Mouse (Mus musculus): ENCODE data around the gene Alcam. TPM values are rescaled to one million over a fixed set of nuclear protein-coding genes. Genes with fewer than 3 reads are reported as not detected.

Gene Alcam
- polyA plus RNA-seq, 1 experiment from 2014 or later, result 18.2 TPM

DNA sequence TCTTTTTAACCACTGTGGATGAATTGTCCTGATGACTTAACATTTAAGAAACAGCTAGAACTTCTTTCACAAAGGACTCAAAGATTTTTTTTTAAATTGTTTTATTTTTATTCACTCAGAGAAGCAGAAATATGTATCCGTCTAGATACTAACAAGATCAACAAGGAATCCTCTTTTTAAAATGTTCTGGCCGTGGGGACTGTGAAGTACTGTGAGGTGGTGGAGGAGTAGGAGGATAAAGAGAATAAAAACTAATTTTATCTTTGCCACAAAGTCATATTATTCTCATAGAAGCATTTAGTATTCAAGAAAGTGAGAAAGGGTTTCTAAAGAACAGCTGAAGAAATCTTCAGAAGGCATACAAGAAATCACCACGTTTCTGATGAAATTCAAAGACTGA, 54.8 kb downstream of the Alcam start:
- ATAC-seq, result no peak
- Histone ChIP-seq H3K9me3 (no peaks in the 10 kb centered on the region), H3K4me1 (replicated peaks) (no peaks in the 10 kb centered on the region), H3K27me3 (replicated peaks) (no peaks in the 10 kb centered on the region), H3K9ac (no peak overlapping the region), H3K36me3 (no peaks in the 10 kb centered on the region), H3K27ac (no peak overlapping the region), H3K4me2 (replicated peaks) (no peak overlapping the region), H3K4me3 (replicated peaks) (no peak overlapping the region)
- 87% methylated on average over 3 of the region's 3 CpGs for WGBS

DNA sequence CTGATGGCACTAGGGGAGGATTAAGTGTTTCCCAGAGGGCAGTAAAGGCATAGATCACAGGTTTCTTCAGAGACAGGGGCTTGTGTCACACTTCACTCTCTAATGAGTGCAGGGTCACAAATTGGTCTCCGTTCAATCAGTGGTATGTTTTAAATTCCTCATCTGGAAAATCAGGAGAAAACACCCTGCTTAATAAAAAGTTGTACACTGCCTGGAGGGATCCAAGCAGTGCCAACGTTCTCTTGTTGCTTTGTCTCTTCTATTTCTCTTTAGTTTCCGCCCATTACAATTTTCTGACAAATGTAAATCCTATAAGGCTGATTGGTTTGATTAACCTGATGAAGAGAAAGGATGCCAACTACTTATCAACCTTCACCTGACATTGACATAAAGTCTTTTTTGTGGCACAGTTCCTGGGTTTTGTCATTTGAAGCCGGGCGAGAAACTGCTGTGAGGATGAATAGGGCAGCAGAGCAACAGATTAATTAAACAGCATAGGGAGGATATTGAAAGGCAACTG, 67.0 kb downstream of the Alcam start:
- no peak overlapping the region for H3K27ac ChIP-seq
- no peak for ATAC-seq
- WGBS, result 70% methylated on average over 5 of the region's 5 CpGs

DNA sequence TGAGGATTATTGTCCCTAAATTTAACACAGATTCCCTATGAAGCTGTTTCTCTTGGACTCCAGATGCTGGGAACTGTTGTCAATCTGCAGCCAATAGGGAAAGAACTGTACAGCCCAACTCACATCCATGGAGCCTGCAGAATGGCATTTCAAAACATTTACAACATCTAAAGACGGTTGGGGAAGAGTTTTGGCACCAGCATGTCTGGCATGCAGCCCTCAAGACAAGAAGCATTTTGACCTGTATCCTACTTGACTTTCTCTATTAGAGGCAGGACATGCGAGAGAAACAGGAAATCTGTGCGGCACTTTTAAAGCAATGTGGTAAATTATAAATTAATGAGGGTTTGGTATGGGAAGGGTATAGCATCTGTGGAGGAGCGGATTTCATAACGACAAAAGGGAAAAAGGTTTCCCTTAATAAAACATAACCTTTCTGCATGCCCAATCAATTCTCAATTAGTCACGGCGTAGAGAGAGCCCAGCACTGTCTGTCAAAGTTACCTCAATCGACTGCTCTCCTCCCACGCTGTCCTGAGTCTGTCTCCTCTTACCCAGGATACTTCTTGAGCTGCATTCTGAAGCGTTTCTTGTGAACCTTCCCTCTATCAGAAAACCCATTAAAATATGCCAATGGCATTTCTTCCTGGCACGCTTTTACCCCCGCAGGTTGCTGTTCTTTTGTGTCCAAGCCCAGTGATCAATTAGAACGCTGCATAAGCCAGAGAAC, 70.3 kb downstream of the Alcam start:
- H3K9ac ChIP-seq, result no peak overlapping the region
- H3K4me3 ChIP-seq (replicated peaks), result no peak overlapping the region
- no peak for ATAC-seq
- H3K27me3 ChIP-seq (replicated peaks), result no peaks in the 10 kb centered on the region
- H3K27ac ChIP-seq, result no peak overlapping the region
- no peaks in the 10 kb centered on the region for H3K36me3 ChIP-seq
- no peak overlapping the region for H3K4me2 ChIP-seq (replicated peaks)
- no peaks in the 10 kb centered on the region for H3K9me3 ChIP-seq
- H3K4me1 ChIP-seq (replicated peaks), result no peaks in the 10 kb centered on the region
- WGBS, result 61% methylated on average over 13 of the region's 13 CpGs

More for the DNA sequence above, 67.0 kb downstream of the Alcam start:
- no peak overlapping the region for H3K4me3 ChIP-seq (replicated peaks)
- H3K9me3 ChIP-seq, result no peaks in the 10 kb centered on the region
- H3K9ac ChIP-seq, result no peak overlapping the region
- H3K27me3 ChIP-seq (replicated peaks), result no peaks in the 10 kb centered on the region
- H3K4me2 ChIP-seq (replicated peaks), result no peak overlapping the region
- H3K36me3 ChIP-seq, result no peaks in the 10 kb centered on the region
- H3K4me1 ChIP-seq (replicated peaks), result no peaks in the 10 kb centered on the region

DNA sequence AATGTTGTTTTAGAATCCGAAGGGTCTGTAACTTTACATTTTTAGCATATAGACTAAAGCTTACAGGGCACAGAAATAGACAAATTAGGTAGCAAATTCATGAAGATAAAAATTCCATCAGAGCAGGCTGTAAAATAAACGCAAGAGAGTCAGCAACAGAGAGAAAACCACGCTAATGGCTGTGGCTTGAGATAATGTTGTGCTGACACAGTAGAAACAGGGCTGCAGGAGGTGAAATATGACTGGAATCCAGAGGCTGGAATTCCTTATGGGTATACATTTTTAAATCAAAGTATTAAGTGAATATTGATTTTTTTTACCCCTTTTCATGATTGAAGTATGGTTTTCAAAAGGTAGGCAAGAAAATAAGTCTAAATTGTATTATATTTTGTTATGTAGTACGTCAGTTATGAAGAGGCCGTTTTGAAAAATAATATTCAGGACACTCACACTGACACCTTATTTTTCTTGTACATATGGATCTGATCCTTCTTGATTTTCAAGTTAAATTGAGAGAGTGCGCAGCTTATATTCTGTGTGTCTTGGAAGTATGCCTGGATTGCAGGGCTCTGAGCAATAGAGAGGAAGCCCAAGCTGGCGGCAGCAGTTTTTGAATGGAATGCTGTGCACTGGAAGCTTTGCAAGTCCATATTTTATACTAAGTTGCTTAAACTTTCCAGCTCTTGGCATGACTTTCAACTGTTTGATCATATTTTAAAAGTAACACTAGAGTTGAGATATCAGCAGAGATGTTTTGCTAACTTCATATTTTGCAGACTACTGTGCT, 74.9 kb downstream of the Alcam start:
- Histone ChIP-seq H3K4me2 (replicated peaks) (no peak overlapping the region), H3K36me3 (no peaks in the 10 kb centered on the region), H3K27me3 (replicated peaks) (no peaks in the 10 kb centered on the region), H3K4me3 (replicated peaks) (no peak overlapping the region), H3K9ac (no peak overlapping the region), H3K4me1 (replicated peaks) (no peaks in the 10 kb centered on the region), H3K27ac (no peak overlapping the region), H3K9me3 (no peaks in the 10 kb centered on the region)
- WGBS, result 48% methylated on average over 7 of the region's 7 CpGs
- no peak for ATAC-seq

DNA sequence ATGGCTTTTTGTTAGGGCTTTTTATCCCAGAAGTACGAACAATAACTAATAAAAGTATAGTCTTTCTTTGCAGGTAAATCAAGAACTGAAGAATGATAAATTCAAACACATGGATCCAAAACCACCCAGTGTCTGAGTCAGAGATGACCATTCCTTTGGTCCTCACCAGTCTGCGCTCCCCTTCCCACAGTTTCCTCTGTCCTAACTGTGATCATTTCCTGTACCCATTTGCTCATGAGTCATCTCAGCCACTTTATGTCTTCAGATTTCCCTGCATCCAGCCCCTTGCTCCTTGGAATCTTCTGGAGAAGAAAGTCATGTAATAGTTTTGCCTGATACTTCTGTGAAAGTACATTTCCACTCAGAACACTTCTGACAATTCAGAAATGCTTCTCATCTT, 77.0 kb downstream of the Alcam start:
- ATAC-seq, result no peak
- 90% methylated on average over 2 of the region's 2 CpGs for WGBS

DNA sequence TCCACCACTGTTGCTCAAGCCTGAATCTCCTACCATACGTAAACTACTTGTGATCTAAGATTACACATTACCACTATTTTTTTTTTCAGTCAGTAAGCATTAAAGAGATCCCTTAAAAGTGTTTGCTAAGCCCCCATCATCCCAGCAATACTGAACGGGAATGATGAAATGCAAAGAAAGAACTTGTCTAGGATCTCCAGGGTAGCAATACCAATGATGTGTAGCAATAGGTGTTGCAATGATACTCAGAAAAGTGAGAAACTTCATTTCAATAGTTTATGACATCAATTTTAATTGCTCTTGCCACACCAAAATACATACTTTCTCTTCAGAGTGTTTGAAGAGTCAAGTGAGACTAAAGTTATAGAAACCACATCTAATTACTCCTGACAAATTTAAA, 81.9 kb downstream of the Alcam start:
- no peak for ATAC-seq
- Histone ChIP-seq H3K9ac (no peak overlapping the region), H3K36me3 (no peaks in the 10 kb centered on the region), H3K4me3 (replicated peaks) (no peak overlapping the region), H3K4me2 (replicated peaks) (no peak overlapping the region), H3K9me3 (no peaks in the 10 kb centered on the region), H3K27ac (no peak overlapping the region), H3K4me1 (replicated peaks) (no peaks in the 10 kb centered on the region), H3K27me3 (replicated peaks) (no peaks in the 10 kb centered on the region)
- WGBS, result 78% methylated on average over 2 of the region's 2 CpGs

More for the DNA sequence above, 77.0 kb downstream of the Alcam start:
- no peak overlapping the region for H3K27ac ChIP-seq
- no peak overlapping the region for H3K4me3 ChIP-seq (replicated peaks)
- no peaks in the 10 kb centered on the region for H3K9me3 ChIP-seq
- H3K4me2 ChIP-seq (replicated peaks), result no peak overlapping the region
- H3K9ac ChIP-seq, result no peak overlapping the region
- H3K4me1 ChIP-seq (replicated peaks), result no peaks in the 10 kb centered on the region
- H3K27me3 ChIP-seq (replicated peaks), result no peaks in the 10 kb centered on the region
- H3K36me3 ChIP-seq, result no peaks in the 10 kb centered on the region

DNA sequence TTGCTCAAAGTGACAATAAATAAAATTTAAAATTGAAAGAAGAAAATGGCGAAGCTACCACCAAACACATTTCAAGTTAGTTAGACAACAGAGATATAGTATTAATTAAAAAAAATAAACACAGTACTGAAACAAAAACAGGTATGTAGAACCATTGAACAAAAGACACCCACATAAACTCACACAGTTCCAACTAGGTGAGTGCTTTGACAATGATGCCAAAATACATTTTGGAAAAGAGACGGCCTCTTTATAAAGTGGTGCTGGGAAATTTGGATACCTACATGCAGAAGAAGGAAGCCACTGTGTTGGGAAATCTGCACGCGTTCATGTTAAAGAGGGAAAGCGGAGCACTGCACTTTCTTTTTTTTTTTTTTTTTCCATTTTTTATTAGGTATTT, 85.4 kb downstream of the Alcam start:
- no peak overlapping the region for H3K4me2 ChIP-seq (replicated peaks)
- H3K4me3 ChIP-seq (replicated peaks), result no peak overlapping the region
- H3K4me1 ChIP-seq (replicated peaks), result no peaks in the 10 kb centered on the region
- H3K36me3 ChIP-seq, result no peaks in the 10 kb centered on the region
- H3K9ac ChIP-seq, result no peak overlapping the region
- H3K9me3 ChIP-seq, result no peaks in the 10 kb centered on the region
- no peak overlapping the region for H3K27ac ChIP-seq
- no peaks in the 10 kb centered on the region for H3K27me3 ChIP-seq (replicated peaks)
- no peak for ATAC-seq
- WGBS, result 96% methylated on average over 5 of the region's 5 CpGs

DNA sequence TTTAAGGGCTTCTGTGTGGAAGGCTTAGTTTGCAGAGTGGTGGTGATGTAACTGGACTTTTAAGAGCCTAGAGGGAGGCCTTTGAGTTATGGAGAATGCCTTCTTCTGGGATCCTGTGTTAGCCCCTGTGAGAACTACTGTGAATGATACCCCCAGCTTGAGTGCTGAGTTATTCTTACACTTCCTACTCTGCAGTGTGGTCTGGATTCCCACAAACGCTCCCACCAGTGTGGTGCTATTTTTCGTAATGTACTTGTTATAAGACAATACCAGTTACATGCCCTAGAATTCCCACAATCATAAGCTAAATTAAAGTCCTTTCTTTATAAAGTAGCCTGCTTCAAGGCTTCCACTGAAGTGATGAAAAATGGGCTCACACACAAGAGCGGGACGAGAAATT, 87.0 kb downstream of the Alcam start:
- Histone ChIP-seq H3K36me3 (no peaks in the 10 kb centered on the region), H3K4me1 (replicated peaks) (no peaks in the 10 kb centered on the region), H3K27me3 (replicated peaks) (no peaks in the 10 kb centered on the region), H3K4me3 (replicated peaks) (no peak overlapping the region), H3K27ac (no peak overlapping the region), H3K4me2 (replicated peaks) (no peak overlapping the region), H3K9ac (no peak overlapping the region), H3K9me3 (no peaks in the 10 kb centered on the region)
- 85% methylated on average over 4 of the region's 4 CpGs for WGBS
- no peak for ATAC-seq

DNA sequence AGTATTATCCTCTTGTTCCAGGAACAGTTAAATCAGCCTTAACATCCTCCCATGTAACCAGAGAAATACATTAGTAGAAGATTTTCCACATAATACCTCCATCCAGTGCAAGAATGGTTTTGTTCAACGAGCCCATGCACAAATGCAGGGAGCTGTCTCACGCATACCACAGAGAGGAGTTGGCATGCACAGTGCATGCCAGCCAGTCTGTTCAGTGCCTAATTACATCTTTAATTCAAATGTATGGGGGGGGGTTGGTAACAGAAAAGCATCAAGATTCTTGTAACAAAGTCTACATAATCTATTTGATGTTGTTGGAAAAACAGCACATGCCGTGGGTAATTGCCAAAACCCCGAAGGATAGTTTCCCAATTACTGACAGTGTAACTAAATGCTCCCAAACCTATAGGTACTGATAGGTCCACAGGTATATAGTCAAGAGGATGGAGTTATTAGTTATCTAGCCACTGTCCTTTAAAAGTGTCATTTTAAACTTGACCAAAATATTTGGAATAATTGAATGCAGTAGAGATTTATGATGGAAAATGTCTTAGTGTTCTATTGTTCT, 89.8 kb downstream of the Alcam start:
- H3K9ac ChIP-seq, result no peak overlapping the region
- WGBS, result 84% methylated on average over 4 of the region's 4 CpGs
- H3K4me2 ChIP-seq (replicated peaks), result no peak overlapping the region
- H3K9me3 ChIP-seq, result no peaks in the 10 kb centered on the region
- H3K4me1 ChIP-seq (replicated peaks), result no peaks in the 10 kb centered on the region
- no peaks in the 10 kb centered on the region for H3K36me3 ChIP-seq
- H3K27ac ChIP-seq, result no peak overlapping the region
- no peak for ATAC-seq
- no peak overlapping the region for H3K4me3 ChIP-seq (replicated peaks)
- no peaks in the 10 kb centered on the region for H3K27me3 ChIP-seq (replicated peaks)

DNA sequence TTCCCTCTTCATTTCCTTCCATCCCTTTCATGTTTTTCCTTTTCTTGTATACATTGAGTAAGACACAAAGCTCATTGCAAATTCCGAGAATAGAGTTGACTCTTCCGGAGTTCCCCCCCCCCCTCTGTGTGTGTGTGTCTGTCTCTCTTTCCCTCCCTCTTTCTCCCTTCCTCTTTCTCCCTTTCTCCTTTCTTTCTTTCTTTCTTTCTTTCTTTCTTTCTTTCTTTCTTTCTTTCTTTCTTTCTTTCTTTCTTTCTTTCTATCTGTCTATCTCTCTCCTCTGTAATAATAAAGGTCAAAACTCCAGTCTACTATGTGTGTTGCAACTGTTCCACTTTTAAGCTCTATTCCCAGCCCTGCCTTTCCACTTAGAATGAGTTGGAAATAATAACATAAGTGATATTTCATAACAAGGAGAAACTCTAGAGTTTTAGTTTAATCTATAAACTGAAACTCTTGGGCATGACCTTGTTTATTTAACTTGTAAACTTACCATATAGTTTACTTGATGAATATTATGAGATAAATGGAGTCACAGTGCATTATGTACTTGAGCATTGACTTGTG, 110.3 kb downstream of the Alcam start:
- Histone ChIP-seq H3K27ac (no peak overlapping the region), H3K27me3 (replicated peaks) (no peaks in the 10 kb centered on the region), H3K4me1 (replicated peaks) (no peaks in the 10 kb centered on the region), H3K9ac (no peak overlapping the region), H3K9me3 (no peaks in the 10 kb centered on the region), H3K4me3 (replicated peaks) (no peak overlapping the region), H3K36me3 (no peaks in the 10 kb centered on the region), H3K4me2 (replicated peaks) (no peak overlapping the region)
- 48% methylated on average over 2 of the region's 2 CpGs for WGBS
- ATAC-seq, result no peak

DNA sequence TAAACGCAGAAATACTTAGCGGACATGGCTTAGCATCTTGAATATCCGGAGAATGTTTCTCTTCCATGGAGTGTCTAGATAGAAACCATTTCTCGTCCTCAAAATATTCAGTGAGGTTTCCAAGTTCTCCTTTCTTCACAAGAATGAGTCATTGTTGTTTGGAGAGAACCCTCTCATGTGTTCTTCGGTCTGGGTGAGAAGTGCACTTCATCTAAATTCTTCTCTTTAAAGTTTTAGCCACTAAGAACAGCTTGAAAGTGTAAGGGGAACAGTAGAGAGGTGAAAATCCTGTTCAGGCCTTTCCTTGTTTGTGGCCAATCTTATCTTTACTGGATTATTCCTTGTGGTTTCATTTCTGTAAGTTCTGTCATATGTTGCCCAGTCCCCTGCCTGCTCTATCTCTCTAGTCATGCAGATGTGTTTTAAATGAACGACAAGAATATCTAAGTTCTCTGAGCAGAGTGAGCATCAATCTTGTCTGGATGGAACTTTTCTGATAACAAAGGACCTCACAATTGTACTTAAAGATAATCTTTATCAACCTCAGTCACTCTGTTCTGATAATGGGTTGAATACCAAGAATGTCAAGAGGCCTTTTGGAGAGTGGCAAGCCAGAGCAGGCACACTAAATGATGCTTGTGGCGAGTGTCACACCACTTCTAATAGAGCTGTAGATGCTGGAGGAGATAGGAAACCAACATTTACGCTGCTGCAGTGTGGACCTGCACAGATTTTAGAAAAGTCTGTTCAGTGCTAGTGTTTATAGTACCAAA, 111.0 kb downstream of the Alcam start:
- no peaks in the 10 kb centered on the region for H3K4me1 ChIP-seq (replicated peaks)
- H3K27ac ChIP-seq, result no peak overlapping the region
- H3K36me3 ChIP-seq, result no peaks in the 10 kb centered on the region
- no peak overlapping the region for H3K9ac ChIP-seq
- H3K4me2 ChIP-seq (replicated peaks), result no peak overlapping the region
- no peaks in the 10 kb centered on the region for H3K27me3 ChIP-seq (replicated peaks)
- H3K4me3 ChIP-seq (replicated peaks), result no peak overlapping the region
- no peak for ATAC-seq
- 67% methylated on average over 8 of the region's 8 CpGs for WGBS
- no peaks in the 10 kb centered on the region for H3K9me3 ChIP-seq

DNA sequence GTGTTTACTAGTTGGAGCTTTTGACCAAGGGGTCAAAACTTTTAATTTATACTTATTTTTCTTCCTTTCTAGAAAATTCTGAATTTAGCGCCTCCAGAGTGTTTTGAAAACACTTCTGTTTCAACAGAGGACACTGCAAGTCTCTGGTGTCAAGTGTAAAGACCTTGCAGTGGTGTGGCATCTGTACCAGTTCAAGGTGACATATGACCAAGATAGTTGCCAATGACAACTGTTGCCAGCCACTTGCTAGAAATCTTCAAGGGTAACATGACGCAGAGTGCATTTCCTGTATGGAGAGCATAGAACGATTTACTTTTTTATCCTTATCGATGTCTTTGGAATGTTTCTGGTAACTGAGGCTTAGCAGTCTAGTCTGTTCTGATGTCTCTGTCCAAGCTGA, 119.8 kb downstream of the Alcam start:
- H3K9me3 ChIP-seq, result no peaks in the 10 kb centered on the region
- H3K4me1 ChIP-seq (replicated peaks), result no peaks in the 10 kb centered on the region
- 52% methylated on average over 4 of the region's 4 CpGs for WGBS
- H3K4me2 ChIP-seq (replicated peaks), result no peak overlapping the region
- H3K27ac ChIP-seq, result 0 out of 2 replicates have a peak overlapping the region, but pooled peaks have one; percentile 27
- H3K9ac ChIP-seq, result no peak overlapping the region
- no peaks in the 10 kb centered on the region for H3K27me3 ChIP-seq (replicated peaks)
- H3K4me3 ChIP-seq (replicated peaks), result no peak overlapping the region
- ATAC-seq, result 0 out of 2 replicates have a peak, but pooled peaks have one; percentile 51
- H3K36me3 ChIP-seq, result no peaks in the 10 kb centered on the region
